Mouse (Mus musculus) lung, adult 10 weeks (tissue): ENCODE results near the gene Trip13. TPM values are rescaled to one million over a fixed set of nuclear protein-coding genes. Genes with fewer than 3 reads are reported as not detected.

ENCODE experiments used
- polyA plus RNA-seq: library from polyadenylated mRNA; stranded (reverse); fragments of 350-450 nt; fragmentation: Illumina TruSeq; extraction: RNeasy Lipid Tissue Mini Kit (QIAGEN cat#74804); gene quantifications from one replicate; pipeline ENCODE4 v1.2.3, GENCODE M21; 2014; ENCODE audit warnings: low read depth, low replicate concordance; ENCODE audit not compliant: insufficient read depth

Trip13 gene
- 1.1 TPM for polyA plus RNA-seq

GRCm38 (mm10) chr13:73937321-73938176, at the start of gene Trip13, which contains the start of gene Brd9:
Trip13 (minus strand) TSS chr13:73937784.
Brd9 (plus strand) TSS chr13:73937811.

GRCm38 (mm10) chr13:73963551-73963950, 26.0 kb upstream of the Trip13 start, which contains the start of gene Zdhhc11:
Zdhhc11 (plus strand) TSS chr13:73963851.

Other genes with a start within 250 kb of the Trip13 start
- 0.15 TPM for gene Slc6a19, start 232.9 kb downstream of the Trip13 start, polyA plus RNA-seq
- gene Slc12a7, start 204.7 kb downstream of the Trip13 start, polyA plus RNA-seq, result 14.8 TPM
- gene Nkd2, start 90.2 kb downstream of the Trip13 start, polyA plus RNA-seq, result 4.3 TPM
- 23.9 TPM for gene Brd9, start within 50 bp of the Trip13 start, polyA plus RNA-seq
- not detected for gene Zdhhc11, start 26.1 kb upstream of the Trip13 start, polyA plus RNA-seq
- 7.5 TPM for gene Tppp, start 71.6 kb upstream of the Trip13 start, polyA plus RNA-seq
- gene Cep72, start 124.5 kb upstream of the Trip13 start, polyA plus RNA-seq, result 1.3 TPM
- not detected for gene Slc9a3, start 183.7 kb upstream of the Trip13 start, polyA plus RNA-seq